Mouse (Mus musculus) heart, adult 2 months (tissue): Measurements from ENCODE around the gene Sntb2.

Experiments
- CTCF ChIP-seq: fragments of 200-600 bp; IDR thresholded peaks from 2 replicates; pipeline ENCODE4 v1.8.1; 2022; ENCODE audit warnings: antibody characterized with exemption, mild to moderate bottlenecking, moderate library complexity
- EP300 ChIP-seq: fragments of 200-500 bp; IDR thresholded peaks from 2 replicates; pipeline ENCODE4 v1.6.1; 2011; ENCODE audit warnings: low read depth, low read length, control low read depth; ENCODE audit not compliant: insufficient read depth

GRCm38 (mm10) chr8:107049480-107049879, 113.9 kb downstream of the Sntb2 start:
- TF ChIP-seq EP300: no peak
- no peak for TF ChIP-seq CTCF
